Mouse (Mus musculus): ENCODE measurements at regions not wholly inside any gene's neighbourhood (a gene's known extent, or its start where the extent isn't known, plus 50 kb on each side); places are given as distances from the start of the nearest gene placed in this dataset.

GRCm38 (mm10) chr13:107880551-107880950, 163.7 kb upstream of the Smim15 start:
- no peak for DNase-seq (ENCODE audit: low read depth, low spot score)

- DNase-seq (ENCODE audit: low read depth, low spot score), result no peak
Measured at GRCm38 (mm10) chr13:107879535-107879934, 164.7 kb upstream of the Smim15 start.

GRCm38 (mm10) chr13:107878980-107879379, 165.3 kb upstream of the Smim15 start:
- DNase-seq (ENCODE audit: low read depth, low spot score), result no peak

- no peak for DNase-seq (ENCODE audit: low read depth, low spot score)
Measured at GRCm38 (mm10) chr13:107873244-107873667, 171.0 kb upstream of the Smim15 start.

GRCm38 (mm10) chr13:107872574-107872973, 171.7 kb upstream of the Smim15 start:
- no peak for DNase-seq (ENCODE audit: low read depth, low spot score)

- no peak for DNase-seq (ENCODE audit: low read depth, low spot score)
Measured at GRCm38 (mm10) chr13:107872137-107872536, 172.1 kb upstream of the Smim15 start.

GRCm38 (mm10) chr13:107868906-107869305, 175.3 kb upstream of the Smim15 start:
- no peak for DNase-seq (ENCODE audit: low read depth, low spot score)

GRCm38 (mm10) chr13:107866825-107867224, 177.4 kb upstream of the Smim15 start:
- no peak for DNase-seq (ENCODE audit: low read depth, low spot score)

GRCm38 (mm10) chr13:107862793-107863654, 181.2 kb upstream of the Smim15 start:
- no peak for DNase-seq (ENCODE audit: low read depth, low spot score)

- DNase-seq (ENCODE audit: low read depth, low spot score), result no peak
Measured at GRCm38 (mm10) chr13:107861384-107862134, 182.7 kb upstream of the Smim15 start.

GRCm38 (mm10) chr13:107857043-107857755, 187.0 kb upstream of the Smim15 start:
- no peak for DNase-seq (ENCODE audit: low read depth, low spot score)

- no peak for DNase-seq (ENCODE audit: low read depth, low spot score)
Measured at GRCm38 (mm10) chr13:107850907-107851560, 193.2 kb upstream of the Smim15 start.

- no peak for DNase-seq (ENCODE audit: low read depth, low spot score)
Measured at GRCm38 (mm10) chr13:107848871-107849270, 195.4 kb upstream of the Smim15 start.

- DNase-seq (ENCODE audit: low read depth, low spot score), result no peak
Measured at GRCm38 (mm10) chr13:107847179-107848012, 196.8 kb upstream of the Smim15 start.

GRCm38 (mm10) chr13:107846621-107847178, 197.5 kb upstream of the Smim15 start:
- no peak for DNase-seq (ENCODE audit: low read depth, low spot score)

- no peak for DNase-seq (ENCODE audit: low read depth, low spot score)
Measured at GRCm38 (mm10) chr13:107845838-107846237, 198.4 kb upstream of the Smim15 start.

- no peak for DNase-seq (ENCODE audit: low read depth, low spot score)
Measured at GRCm38 (mm10) chr13:107844085-107844484, 200.2 kb upstream of the Smim15 start.

- DNase-seq (ENCODE audit: low read depth, low spot score), result no peak
Measured at GRCm38 (mm10) chr13:107838126-107838715, 206.0 kb upstream of the Smim15 start.

- no peak for DNase-seq (ENCODE audit: low read depth, low spot score)
Measured at GRCm38 (mm10) chr13:107837206-107837952, 206.9 kb upstream of the Smim15 start.

All from WW6 (cell line).